Mouse (Mus musculus): ENCODE results near the gene Abl1. TPM values are rescaled to one million over a fixed set of nuclear protein-coding genes. Genes with fewer than 3 reads are reported as not detected.

Gene Abl1
- total and polyA plus RNA-seq, 3 experiments = 9.8 to 22.4 (median 15.2) TPM

GRCm38 (mm10) chr2:31828311-31828825 is 140.2 kb downstream of the Abl1 start:
- dilution Hi-C loops (cut with MboI; ENCODE audit: extremely low pct_ligation_motif_present, extremely low pct_unique_long_range_greater_than_20kb, low sequenced_read_pairs) = no loop called here
- no peak overlapping the region for H3K4me2 ChIP-seq (ENCODE audit: insufficient read depth, low read depth, poor library complexity, severe bottlenecking)

DNA sequence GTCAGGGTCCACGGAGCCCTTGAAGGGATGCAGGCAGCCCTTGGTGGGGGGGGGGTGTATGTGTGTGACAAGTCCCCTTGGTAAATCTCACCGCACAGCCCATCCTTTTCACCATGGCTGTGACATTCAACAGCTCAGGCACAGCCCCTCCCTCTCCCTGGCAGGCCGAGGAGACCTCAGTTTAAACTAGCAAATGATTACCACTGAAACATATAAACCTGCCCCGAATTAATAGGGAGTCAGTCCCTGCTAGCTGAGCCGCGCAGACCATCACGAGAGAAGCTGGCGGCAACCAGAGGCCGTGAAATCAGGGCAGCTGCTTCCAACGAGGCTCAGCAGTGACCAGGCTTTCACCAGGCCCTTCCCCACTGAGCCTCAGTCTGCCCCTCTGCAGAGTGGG is 147.9 kb downstream of the Abl1 start:
- dilution Hi-C loops (cut with MboI; ENCODE audit: extremely low pct_ligation_motif_present, extremely low pct_unique_long_range_greater_than_20kb, low sequenced_read_pairs) = no loop called here
- Histone ChIP-seq H3K9me3 (replicated peaks; ENCODE audit: low read length) (no peaks in the 10 kb centered on the region), H3K36me3 (replicated peaks in 1 of 2; ENCODE audit: control insufficient read depth in 1 of 2, insufficient read depth in 1 of 2, low read length in 1 of 2) (no peaks in the 10 kb centered on the region), H3K4me2 (ENCODE audit: insufficient read depth, low read depth, poor library complexity, severe bottlenecking) (no peak overlapping the region), H3K4me3 (replicated peaks in 1 of 3; ENCODE audit: low read depth in 2 of 3, low read length in 2 of 3, poor library complexity in 1 of 3) (no peak overlapping the region), H3K4me1 (ENCODE audit: control insufficient read depth in 1 of 2, insufficient read depth in 2 of 2) (peaks cover 0 to 2% of the 10 kb centered on the region in 2 experiments; a peak in 1 of 4 replicates), H3K9ac (ENCODE audit: insufficient read depth, low read depth) (no peak overlapping the region), H3K27ac (ENCODE audit: insufficient read depth, low read depth) (no peak overlapping the region), H3K27me3 (replicated peaks) (peaks cover 94% of the 10 kb centered on the region), H3K79me2 (replicated peaks; ENCODE audit: control insufficient read depth, extremely low read depth, insufficient read depth, poor library complexity, severe bottlenecking) (no peaks in the 10 kb centered on the region)
- no peak for TF ChIP-seq SMC3 (IDR thresholded peaks at IDR 0.05; ENCODE audit: low read depth, low read length)
- TF ChIP-seq ZKSCAN1 (IDR thresholded peaks at IDR 0.05; ENCODE audit: borderline replicate concordance, low read depth, low read length) = no peak
- TF ChIP-seq POLR2AphosphoS2 (IDR thresholded peaks at IDR 0.05; ENCODE audit: low read depth, low read length) = no peak
- TF ChIP-seq RAD21 (IDR thresholded peaks at IDR 0.05; ENCODE audit: low read depth, low read length) = no peak
- no peak for TF ChIP-seq MEF2A (IDR thresholded peaks at IDR 0.05; ENCODE audit: borderline replicate concordance, low read depth, low read length)
- TF ChIP-seq USF2 (conservative IDR thresholded peaks at IDR 0.05; ENCODE audit: low read depth, low read length) = no peak
- TF ChIP-seq MXI1 (IDR thresholded peaks at IDR 0.05; ENCODE audit: low read depth, low read length) = no peak
- no peak for TF ChIP-seq NRF1 (IDR thresholded peaks at IDR 0.05; ENCODE audit: low read depth, low read length)
- no peak for TF ChIP-seq PAX5 (IDR thresholded peaks at IDR 0.05; ENCODE audit: low read length)
- TF ChIP-seq CHD2 (IDR thresholded peaks at IDR 0.05; ENCODE audit: low read length) = no peak
- TF ChIP-seq SIN3A (IDR thresholded peaks at IDR 0.05; ENCODE audit: low read length) = no peak
- TF ChIP-seq ZNF384 (IDR thresholded peaks at IDR 0.05; ENCODE audit: low read depth, low read length) = no peak
- no peak for TF ChIP-seq MAZ (IDR thresholded peaks at IDR 0.05; ENCODE audit: low read depth, low read length)
- TF ChIP-seq JUN (IDR thresholded peaks at IDR 0.05; ENCODE audit: insufficient read depth, low read depth, low read length) = no peak
- no peak for TF ChIP-seq ZMIZ1 (IDR thresholded peaks at IDR 0.05; ENCODE audit: low read depth, low read length)
- DNase-seq (ENCODE audit: extremely low read depth) = no peak
- in situ Hi-C loops (cut with MboI; ENCODE audit: low pct_ligation_motif_present, low pct_unique_long_range_greater_than_20kb, low sequenced_read_pairs) = no loop called here

More at GRCm38 (mm10) chr2:31828311-31828825, 140.2 kb downstream of the Abl1 start:
- Histone ChIP-seq H3K27ac (ENCODE audit: insufficient read depth, low read depth) (no peak overlapping the region), H3K27me3 (replicated peaks) (peaks cover 92% of the 10 kb centered on the region), H3K9ac (ENCODE audit: insufficient read depth, low read depth) (no peak overlapping the region), H3K9me3 (replicated peaks; ENCODE audit: low read length) (no peaks in the 10 kb centered on the region), H3K36me3 (replicated peaks in 1 of 2; ENCODE audit: control insufficient read depth in 1 of 2, insufficient read depth in 1 of 2, low read length in 1 of 2) (no peaks in the 10 kb centered on the region), H3K4me3 (replicated peaks in 1 of 3; ENCODE audit: low read depth in 2 of 3, low read length in 2 of 3, poor library complexity in 1 of 3) (no peak overlapping the region), H3K79me2 (replicated peaks; ENCODE audit: control insufficient read depth, extremely low read depth, insufficient read depth, poor library complexity, severe bottlenecking) (no peaks in the 10 kb centered on the region), H3K4me1 (ENCODE audit: control insufficient read depth in 1 of 2, insufficient read depth in 2 of 2) (peaks cover 1 to 4% of the 10 kb centered on the region in 2 experiments; a peak in 3 of 4 replicates)
- in situ Hi-C loops (cut with MboI; ENCODE audit: low pct_ligation_motif_present, low pct_unique_long_range_greater_than_20kb, low sequenced_read_pairs) = no loop called here
- TF ChIP-seq TBP (conservative IDR thresholded peaks at IDR 0.05; ENCODE audit: low read depth, low read length) (no peak), MAX (IDR thresholded peaks at IDR 0.05; ENCODE audit: low read length) (no peak), CTCF (conservative IDR thresholded peaks at IDR 0.05 in 1 of 2, IDR thresholded peaks at IDR 0.05 in 1 of 2; ENCODE audit: low read depth in 2 of 2, low read length in 2 of 2) (no peak), ELF1 (IDR thresholded peaks at IDR 0.05; ENCODE audit: low read depth, low read length) (no peak), EP300 (IDR thresholded peaks at IDR 0.05; ENCODE audit: low read length) (no peak), NELFE (IDR thresholded peaks at IDR 0.05; ENCODE audit: low read depth, low read length) (no peak), BHLHE40 (IDR thresholded peaks at IDR 0.05; ENCODE audit: low read depth, low read length) (no peak), MAFK (IDR thresholded peaks at IDR 0.05; ENCODE audit: insufficient replicate concordance, low read length) (no peak), ZC3H11A (IDR thresholded peaks at IDR 0.05; ENCODE audit: low read depth, low read length) (no peak), USF1 (IDR thresholded peaks at IDR 0.05; ENCODE audit: low read depth, low read length) (no peak), E2F4 (IDR thresholded peaks at IDR 0.05; ENCODE audit: insufficient replicate concordance, low read depth, low read length) (no peak)
- no peak for DNase-seq (ENCODE audit: extremely low read depth)

Measured in CH12.LX (cell line).